Mouse (Mus musculus): ENCODE measurements around the gene Tceal5. TPM values are rescaled to one million over a fixed set of nuclear protein-coding genes. Genes with fewer than 3 reads are reported as not detected.
A peak's percentile ranks its signal among the peaks of the same experiment; 100 is the strongest.
"Not testable (repeated sequence)": the region's sequence is repeated elsewhere in the genome, so short reads cannot be mapped to it uniquely, and the experiment has no call there.

The Tceal5 gene
- polyA plus RNA-seq, 1 experiment from 2014 or later, result 6.9 TPM

DNA sequence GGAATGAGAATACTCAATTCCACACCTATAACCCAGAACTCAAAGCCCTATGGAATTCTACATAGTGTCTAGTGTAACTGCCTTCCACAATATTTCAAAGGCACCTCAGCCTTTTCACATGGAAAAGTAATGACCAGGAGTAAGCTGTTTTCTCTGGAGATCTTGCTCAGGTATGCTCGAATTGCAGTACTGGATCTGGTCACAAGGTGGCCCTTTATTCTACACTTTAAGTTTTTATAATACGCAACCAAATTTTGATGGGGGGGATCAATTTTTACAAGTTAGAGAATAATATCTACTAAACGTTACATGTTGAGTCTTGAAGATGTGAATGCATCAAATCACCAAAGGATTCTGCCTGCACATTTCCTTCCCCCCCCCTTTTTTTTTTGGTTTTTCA, 34.4 kb upstream of the Tceal5 start:
- whole genome bisulfite sequencing, result 47% methylated on average over 3 of the region's 3 CpGs

DNA sequence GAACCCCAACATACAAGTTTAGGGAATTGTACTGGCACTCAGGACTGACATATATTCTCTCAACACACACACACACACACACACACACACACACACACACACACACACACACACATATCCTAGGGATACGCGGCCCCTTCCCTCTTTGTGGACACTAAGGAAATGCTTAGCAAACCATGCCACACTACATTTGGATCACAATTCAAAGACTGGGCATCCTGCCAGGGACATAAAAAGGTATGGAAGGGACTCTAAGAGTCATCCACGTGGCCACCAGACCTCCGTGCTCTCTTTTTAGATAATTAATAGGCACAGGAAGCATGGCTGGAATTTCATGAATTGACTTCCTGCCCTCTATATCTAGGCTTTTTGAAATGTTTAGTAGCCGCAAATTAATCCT, 24.1 kb upstream of the Tceal5 start:
- Histone ChIP-seq H3K27ac (replicated peaks in 1 of 2; ENCODE audit: control insufficient read depth in 1 of 2, insufficient read depth in 1 of 2, low read depth in 2 of 2, low read length in 2 of 2) (peak overlapping the region in 1 of 2 experiments; percentile 37; a peak in 2 of 4 replicates), H3K36me3 (ENCODE audit: control insufficient read depth, insufficient read depth, low read length) (no peaks in the 10 kb centered on the region), H3K9ac (ENCODE audit: low read length) (no peak overlapping the region), H3K4me1 (ENCODE audit: control insufficient read depth in 2 of 2, insufficient read depth in 2 of 2, low read length in 2 of 2) (no peaks in the 10 kb centered on the region), H3K4me2 (ENCODE audit: low read length) (no peak overlapping the region), H3K9me3 (ENCODE audit: control insufficient read depth, low read length) (no peaks in the 10 kb centered on the region), H3K27me3 (ENCODE audit: control insufficient read depth, insufficient read depth, low read length) (no peaks in the 10 kb centered on the region), H3K4me3 (ENCODE audit: control insufficient read depth in 1 of 2, insufficient read depth in 1 of 2, low read depth in 1 of 2, low read length in 2 of 2) (no peak overlapping the region)
- 34% methylated on average over 5 of the region's 5 CpGs for WGBS
- ATAC-seq (ENCODE audit: insufficient number of reproducible peaks, insufficient read depth, low FRiP score, low read depth), result no peak

More for the DNA sequence above, 34.4 kb upstream of the Tceal5 start:
- Histone ChIP-seq H3K4me1 (ENCODE audit: control insufficient read depth in 2 of 2, insufficient read depth in 2 of 2, low read length in 2 of 2) (no peaks in the 10 kb centered on the region), H3K36me3 (ENCODE audit: control insufficient read depth, insufficient read depth, low read length) (no peaks in the 10 kb centered on the region), H3K4me2 (ENCODE audit: low read length) (no peak overlapping the region), H3K9ac (ENCODE audit: low read length) (no peak overlapping the region), H3K27ac (replicated peaks in 1 of 2; ENCODE audit: control insufficient read depth in 1 of 2, insufficient read depth in 1 of 2, low read depth in 2 of 2, low read length in 2 of 2) (no peak overlapping the region), H3K27me3 (ENCODE audit: control insufficient read depth, insufficient read depth, low read length) (no peaks in the 10 kb centered on the region), H3K9me3 (ENCODE audit: control insufficient read depth, low read length) (no peaks in the 10 kb centered on the region), H3K4me3 (ENCODE audit: control insufficient read depth in 1 of 2, insufficient read depth in 1 of 2, low read depth in 1 of 2, low read length in 2 of 2) (no peak overlapping the region)
- ATAC-seq (ENCODE audit: insufficient number of reproducible peaks, insufficient read depth, low FRiP score, low read depth), result no peak

DNA sequence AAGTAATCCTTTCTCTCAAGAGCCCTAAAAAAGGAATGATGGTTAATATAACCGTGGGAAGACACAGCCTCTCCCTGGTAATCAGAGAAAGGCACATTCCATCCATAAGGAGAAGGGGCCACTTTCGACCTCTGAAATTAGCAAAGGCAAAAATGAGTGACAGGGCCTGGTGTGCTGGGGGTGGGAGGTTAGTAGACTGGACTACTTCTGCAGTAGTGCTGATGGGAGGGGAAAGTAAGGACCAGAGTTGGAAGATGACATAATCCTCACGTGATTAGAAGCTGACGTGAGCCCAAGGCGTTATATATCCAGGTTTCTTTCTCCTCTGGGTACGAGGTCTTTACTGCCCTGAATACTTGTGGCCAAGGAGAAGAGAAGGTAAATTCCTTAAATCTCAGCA, 20.0 kb upstream of the Tceal5 start:
- no peak; the same call in 1 of the 2 replicates for ATAC-seq (ENCODE audit: insufficient number of reproducible peaks, insufficient read depth, low FRiP score, low read depth)
- WGBS, result 34% methylated on average over 6 of the region's 6 CpGs
- Histone ChIP-seq H3K4me2 (ENCODE audit: low read length) (0 out of 2 replicates have a peak overlapping the region, but pooled peaks have one; percentile 11), H3K27me3 (ENCODE audit: control insufficient read depth, insufficient read depth, low read length) (no peaks in the 10 kb centered on the region), H3K36me3 (ENCODE audit: control insufficient read depth, insufficient read depth, low read length) (no peaks in the 10 kb centered on the region), H3K4me1 (ENCODE audit: control insufficient read depth in 2 of 2, insufficient read depth in 2 of 2, low read length in 2 of 2) (0 out of 4 replicates have a peak, but pooled peaks cover 0 to 4% of the 10 kb centered on the region in 2 experiments), H3K27ac (replicated peaks in 1 of 2; ENCODE audit: control insufficient read depth in 1 of 2, insufficient read depth in 1 of 2, low read depth in 2 of 2, low read length in 2 of 2) (peak overlapping the region; percentile 1 to 50; a peak in 3 of 4 replicates), H3K4me3 (ENCODE audit: control insufficient read depth in 1 of 2, insufficient read depth in 1 of 2, low read depth in 1 of 2, low read length in 2 of 2) (no peak overlapping the region), H3K9ac (ENCODE audit: low read length) (no peak overlapping the region), H3K9me3 (ENCODE audit: control insufficient read depth, low read length) (no peaks in the 10 kb centered on the region)

DNA sequence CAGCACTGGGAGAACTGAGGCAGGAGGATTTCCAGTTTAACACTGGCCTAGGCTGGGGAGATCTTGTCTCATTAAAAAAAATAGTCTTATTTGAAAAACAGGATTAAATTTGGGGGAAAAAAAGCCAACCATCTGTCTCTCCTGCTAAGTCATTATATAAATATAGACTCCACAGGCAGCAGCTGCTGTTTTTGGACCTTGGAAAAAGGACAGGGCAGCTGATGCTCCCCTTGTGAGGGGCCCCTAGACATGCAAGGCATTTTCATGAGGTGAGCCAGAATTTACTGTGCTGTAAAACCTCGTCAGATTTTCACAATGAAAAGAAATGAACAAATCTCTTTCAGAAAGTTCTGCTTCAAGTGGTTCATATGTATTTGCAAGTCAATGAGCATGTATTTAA, 12.6 kb upstream of the Tceal5 start:
- Histone ChIP-seq H3K27ac (replicated peaks in 1 of 2; ENCODE audit: control insufficient read depth in 1 of 2, insufficient read depth in 1 of 2, low read depth in 2 of 2, low read length in 2 of 2) (peak overlapping the region in 1 of 2 experiments; percentile 75; a peak in 3 of 4 replicates), H3K9me3 (ENCODE audit: control insufficient read depth, low read length) (no peaks in the 10 kb centered on the region), H3K36me3 (ENCODE audit: control insufficient read depth, insufficient read depth, low read length) (no peaks in the 10 kb centered on the region), H3K4me2 (ENCODE audit: low read length) (no peak overlapping the region), H3K4me3 (ENCODE audit: control insufficient read depth in 1 of 2, insufficient read depth in 1 of 2, low read depth in 1 of 2, low read length in 2 of 2) (no peak overlapping the region), H3K4me1 (ENCODE audit: control insufficient read depth in 2 of 2, insufficient read depth in 2 of 2, low read length in 2 of 2) (peaks cover 2 to 4% of the 10 kb centered on the region in 2 experiments; a peak in 1 of 4 replicates), H3K27me3 (ENCODE audit: control insufficient read depth, insufficient read depth, low read length) (no peaks in the 10 kb centered on the region), H3K9ac (ENCODE audit: low read length) (no peak overlapping the region)
- ATAC-seq (ENCODE audit: insufficient number of reproducible peaks, insufficient read depth, low FRiP score, low read depth), result no peak
- WGBS, result 20% methylated on average over 1 of the region's 1 CpGs

DNA sequence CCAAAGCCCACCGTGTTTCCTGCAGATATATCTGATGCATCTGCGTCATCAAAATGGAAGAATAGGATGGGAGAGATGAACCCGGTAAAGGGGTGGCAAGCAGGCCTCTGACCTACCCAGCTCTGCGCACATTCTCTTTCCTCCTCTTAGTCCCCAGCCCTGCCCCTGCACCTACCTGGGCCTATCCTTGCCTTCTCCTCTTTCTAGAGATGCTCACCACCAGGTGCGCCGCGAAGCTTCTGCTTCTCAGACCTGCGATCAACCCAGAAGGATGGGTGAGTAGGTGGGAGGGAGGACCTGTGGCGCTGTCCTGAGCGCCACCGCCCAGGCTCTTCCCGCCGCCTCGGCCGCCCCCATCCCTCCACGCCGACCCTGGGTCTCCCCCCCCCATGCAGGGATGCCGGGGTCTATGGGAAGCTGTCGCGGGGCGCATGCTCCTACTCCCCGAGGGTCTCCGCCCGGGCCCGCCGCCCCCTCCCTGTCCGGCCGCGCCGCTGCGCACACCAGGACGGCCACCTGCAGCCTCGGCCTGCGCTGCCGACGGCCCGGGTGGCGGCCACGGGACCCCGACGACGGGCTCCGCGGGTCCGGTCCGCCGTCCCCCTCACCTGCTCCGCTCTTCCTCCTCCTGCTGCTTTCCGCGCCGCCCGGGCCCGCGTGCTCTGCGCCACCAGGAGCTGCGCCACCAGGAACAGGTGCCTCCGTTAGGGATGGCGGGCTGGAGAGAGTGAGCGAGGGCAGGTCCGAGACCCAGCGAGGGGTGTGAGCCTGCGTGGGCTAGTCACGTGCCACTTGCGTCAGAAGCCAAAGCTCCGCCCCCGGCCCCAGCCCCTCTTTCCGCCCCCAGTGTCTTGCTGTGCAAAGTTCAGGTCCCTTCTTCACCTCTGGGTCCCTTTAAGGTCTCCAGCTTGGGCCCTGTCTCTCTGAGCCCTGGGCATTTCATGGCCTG, 11.3 kb upstream of the Tceal5 start, which contains the start of the genes Tceal7 and Bex1:
Gene Tceal7, plus strand, starts transcription at position 51 of the 949 bp plus-strand sequence.
Gene Bex1, minus strand, starts transcription at position 785 of the 949 bp plus-strand sequence.
- H3K4me1 ChIP-seq (ENCODE audit: control insufficient read depth in 2 of 2, insufficient read depth in 2 of 2, low read length in 2 of 2); H3K9me3 ChIP-seq (ENCODE audit: control insufficient read depth, low read length); H3K36me3 ChIP-seq (ENCODE audit: control insufficient read depth, insufficient read depth, low read length); H3K27me3 ChIP-seq (ENCODE audit: control insufficient read depth, insufficient read depth, low read length): not testable (repeated sequence)
- WGBS, result 38% methylated on average over 21 of the region's 67 CpGs
- Histone ChIP-seq H3K4me2 (ENCODE audit: low read length) (peak within 1 kb of the TSS; percentile 50), H3K4me3 (ENCODE audit: control insufficient read depth in 1 of 2, insufficient read depth in 1 of 2, low read depth in 1 of 2, low read length in 2 of 2) (peak within 1 kb of the TSS; percentile 37 to 47), H3K27ac (replicated peaks in 1 of 2; ENCODE audit: control insufficient read depth in 1 of 2, insufficient read depth in 1 of 2, low read depth in 2 of 2, low read length in 2 of 2) (peak within 1 kb of the TSS in 1 of 2 experiments; percentile 75; a peak in 3 of 4 replicates), H3K9ac (ENCODE audit: low read length) (peak within 1 kb of the TSS; percentile 61)
- ATAC-seq (ENCODE audit: insufficient number of reproducible peaks, insufficient read depth, low FRiP score, low read depth), result peak; percentile 79

GRCm38 (mm10) chrX:136213396-136213795, 9.7 kb upstream of the Tceal5 start:
- Histone ChIP-seq H3K36me3 (ENCODE audit: control insufficient read depth, insufficient read depth, low read length) (no peaks in the 10 kb centered on the region), H3K4me3 (ENCODE audit: control insufficient read depth in 1 of 2, insufficient read depth in 1 of 2, low read depth in 1 of 2, low read length in 2 of 2) (no peak overlapping the region), H3K9me3 (ENCODE audit: control insufficient read depth, low read length) (no peaks in the 10 kb centered on the region), H3K27me3 (ENCODE audit: control insufficient read depth, insufficient read depth, low read length) (no peaks in the 10 kb centered on the region), H3K4me1 (ENCODE audit: control insufficient read depth in 2 of 2, insufficient read depth in 2 of 2, low read length in 2 of 2) (peaks cover 0 to 2% of the 10 kb centered on the region in 2 experiments; a peak in 1 of 4 replicates), H3K9ac (ENCODE audit: low read length) (no peak overlapping the region), H3K4me2 (ENCODE audit: low read length) (no peak overlapping the region), H3K27ac (replicated peaks in 1 of 2; ENCODE audit: control insufficient read depth in 1 of 2, insufficient read depth in 1 of 2, low read depth in 2 of 2, low read length in 2 of 2) (no peak overlapping the region)
- ATAC-seq (ENCODE audit: insufficient number of reproducible peaks, insufficient read depth, low FRiP score, low read depth), result no peak
- WGBS, result 43% methylated on average over 2 of the region's 2 CpGs

DNA sequence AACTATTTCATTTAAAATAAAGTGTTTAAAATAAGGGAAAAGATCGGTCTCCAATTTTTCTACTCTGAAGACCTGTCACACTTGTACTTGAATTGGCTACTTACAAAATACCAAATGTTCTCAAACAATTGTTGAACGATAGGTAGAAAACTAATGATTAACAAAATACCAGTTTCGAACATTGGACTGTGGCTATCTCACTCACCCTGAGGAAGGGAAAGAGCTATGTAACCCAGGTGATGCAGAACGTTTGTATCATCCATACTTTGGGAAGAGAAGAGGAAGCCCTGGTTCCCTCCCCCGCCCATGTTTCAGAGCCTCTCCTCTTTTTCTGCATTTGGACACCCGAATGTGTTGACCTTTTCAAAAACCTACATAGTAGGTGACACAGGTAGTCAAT, 730 bp upstream of the Tceal5 start:
- Histone ChIP-seq H3K4me3 (ENCODE audit: control insufficient read depth in 1 of 2, insufficient read depth in 1 of 2, low read depth in 1 of 2, low read length in 2 of 2) (no peak overlapping the region), H3K4me2 (ENCODE audit: low read length) (no peak overlapping the region), H3K9me3 (ENCODE audit: control insufficient read depth, low read length) (no peaks in the 10 kb centered on the region), H3K36me3 (ENCODE audit: control insufficient read depth, insufficient read depth, low read length) (no peaks in the 10 kb centered on the region), H3K4me1 (ENCODE audit: control insufficient read depth in 2 of 2, insufficient read depth in 2 of 2, low read length in 2 of 2) (no peaks in the 10 kb centered on the region), H3K9ac (ENCODE audit: low read length) (no peak overlapping the region), H3K27ac (replicated peaks in 1 of 2; ENCODE audit: control insufficient read depth in 1 of 2, insufficient read depth in 1 of 2, low read depth in 2 of 2, low read length in 2 of 2) (no peak overlapping the region), H3K27me3 (ENCODE audit: control insufficient read depth, insufficient read depth, low read length) (no peaks in the 10 kb centered on the region)
- no peak for ATAC-seq (ENCODE audit: insufficient number of reproducible peaks, insufficient read depth, low FRiP score, low read depth)
- 74% methylated on average over 6 of the region's 6 CpGs for WGBS
